In genomic region chr5:125244825-125245533, GRCm38 (mm10) we compare ENCODE assay signal across 8 mouse cellular contexts.
DNase-seq lines count a peak whose midpoint lies in the region; ATAC-seq and TF ChIP-seq lines count a peak whose summit lies in the region.

No protein-coding gene starts in this region.

- ATAC-seq in heart, postnatal 0 days (ENCODE audit: insufficient read depth, low read depth), result 0 out of 2 replicates have a peak, but pooled peaks have one; percentile 27
- peak; percentile 49 for ATAC-seq in forebrain, embryonic 16.5 days
- ATAC-seq in midbrain, embryonic 15.5 days (replicated peaks), result peak; percentile 77
- ATAC-seq in CD4-positive, CD25-positive, alpha-beta regulatory T cell, adult 4 months, result no peak

- H3K9me3 ChIP-seq in heart, postnatal 0 days (replicated peaks; ENCODE audit: control insufficient read depth, low read length), result no peaks in the 10 kb centered on the region
- H3K9me3 ChIP-seq in forebrain, embryonic 16.5 days (ENCODE audit: control insufficient read depth, low read length), result no peaks in the 10 kb centered on the region
- H3K9me3 ChIP-seq in midbrain, embryonic 15.5 days, result no peaks in the 10 kb centered on the region

- H3K9ac ChIP-seq in heart, postnatal 0 days (replicated peaks; ENCODE audit: low read depth, low read length), result peak overlapping the region; percentile 26; the same call in 1 of the 2 replicates
- H3K9ac ChIP-seq in heart, adult 2 months (ENCODE audit: low read depth, low read length), result no peak overlapping the region
- peak overlapping the region; percentile 27 for H3K9ac ChIP-seq in forebrain, embryonic 16.5 days (replicated peaks; ENCODE audit: low read depth, low read length)
- H3K9ac ChIP-seq in midbrain, embryonic 15.5 days, result 0 out of 2 replicates have a peak overlapping the region, but pooled peaks have one; percentile 20

- H3K27me3 ChIP-seq in heart, postnatal 0 days (ENCODE audit: control insufficient read depth, insufficient read depth, low read length), result peaks cover 7% of the 10 kb centered on the region; the same call in 1 of the 2 replicates
- no peaks in the 10 kb centered on the region for H3K27me3 ChIP-seq in heart, adult 2 months (ENCODE audit: control insufficient read depth, insufficient read depth, low read length)
- H3K27me3 ChIP-seq in forebrain, embryonic 16.5 days (replicated peaks; ENCODE audit: control insufficient read depth, insufficient read depth, low read length), result no peaks in the 10 kb centered on the region
- no peaks in the 10 kb centered on the region for H3K27me3 ChIP-seq in midbrain, embryonic 15.5 days (replicated peaks)

- no peaks in the 10 kb centered on the region for H3K36me3 ChIP-seq in heart, postnatal 0 days (replicated peaks; ENCODE audit: control insufficient read depth, insufficient read depth, low read length)
- no peaks in the 10 kb centered on the region for H3K36me3 ChIP-seq in heart, adult 2 months (ENCODE audit: control insufficient read depth, insufficient read depth, low read length)
- no peaks in the 10 kb centered on the region for H3K36me3 ChIP-seq in forebrain, embryonic 16.5 days (ENCODE audit: control insufficient read depth, insufficient read depth)
- H3K36me3 ChIP-seq in midbrain, embryonic 15.5 days (replicated peaks), result no peaks in the 10 kb centered on the region

- peak overlapping the region; percentile 28; the same call in 1 of the 2 replicates for H3K4me3 ChIP-seq in heart, postnatal 0 days (ENCODE audit: low read depth, low read length)
- no peak overlapping the region; the same call in 1 of the 2 replicates for H3K4me3 ChIP-seq in heart, adult 2 months
- H3K4me3 ChIP-seq in forebrain, embryonic 16.5 days (replicated peaks; ENCODE audit: low read length), result no peak overlapping the region; the same call in 1 of the 2 replicates
- peak overlapping the region; percentile 15; the same call in 1 of the 2 replicates for H3K4me3 ChIP-seq in midbrain, embryonic 15.5 days

- DNase-seq in heart, postnatal 0 days (ENCODE audit: low spot score), result no peak
- DNase-seq in heart, adult 2 months, result no peak
- peak; percentile 59 for DNase-seq in NIH3T3 (ENCODE audit: low read depth)
- no peak for DNase-seq in frontal cortex, postnatal 36 days (ENCODE audit: low spot score in 2 of 2)
- DNase-seq in c-Kit-positive CD71-positive TER-119-positive erythroid progenitor cells, embryonic 14.5 days (ENCODE audit: low spot score), result no peak

- 22% methylated on average over 13 of the region's 13 CpGs for WGBS in heart, postnatal 0 days
- WGBS in heart, adult 2 months, result 37% methylated on average over 13 of the region's 13 CpGs
- WGBS in forebrain, embryonic 16.5 days, result 6% methylated on average over 12 of the region's 13 CpGs
- 3% methylated on average over 12 of the region's 13 CpGs for WGBS in midbrain, embryonic 15.5 days

- intact Hi-C loops in heart, adult 2 months (cut with DNase I), result no loop called here

- peak overlapping the region; percentile 56 for H3K4me2 ChIP-seq in heart, postnatal 0 days (ENCODE audit: low read depth, low read length)
- peak overlapping the region; percentile 42 for H3K4me2 ChIP-seq in forebrain, embryonic 16.5 days (ENCODE audit: low read length)
- H3K4me2 ChIP-seq in midbrain, embryonic 15.5 days, result peak overlapping the region; percentile 49

- no peak for TF ChIP-seq CTCF in heart, postnatal 0 days (IDR thresholded peaks at IDR 0.05; ENCODE audit: low read depth)
- TF ChIP-seq CTCF in heart, adult 2 months (IDR thresholded peaks at IDR 0.05), result no peak

- no peak overlapping the region for H3K27ac ChIP-seq in heart, postnatal 0 days (ENCODE audit: low read depth)
- H3K27ac ChIP-seq in heart, adult 2 months, result no peak overlapping the region
- peak overlapping the region; percentile 89 for H3K27ac ChIP-seq in forebrain, embryonic 16.5 days (ENCODE audit: low read length)
- peak overlapping the region; percentile 80 for H3K27ac ChIP-seq in midbrain, embryonic 15.5 days

- H3K79me2 ChIP-seq in heart, adult 2 months (replicated peaks; ENCODE audit: control insufficient read depth, insufficient read depth, low read length), result no peaks in the 10 kb centered on the region

- TF ChIP-seq EP300 in heart, postnatal 0 days (IDR thresholded peaks at IDR 0.05; ENCODE audit: low read depth), result no peak
- TF ChIP-seq EP300 in heart, adult 2 months (IDR thresholded peaks at IDR 0.05; ENCODE audit: insufficient read depth, low read depth, low read length), result no peak

- peaks cover 13% of the 10 kb centered on the region; the same call in 1 of the 2 replicates for H3K4me1 ChIP-seq in heart, postnatal 0 days (ENCODE audit: control insufficient read depth, insufficient read depth)
- H3K4me1 ChIP-seq in heart, adult 2 months (ENCODE audit: control insufficient read depth, insufficient read depth, low read length), result peaks cover 2% of the 10 kb centered on the region
- H3K4me1 ChIP-seq in forebrain, embryonic 16.5 days (replicated peaks; ENCODE audit: control insufficient read depth, insufficient read depth, low read length), result peaks cover 39% of the 10 kb centered on the region
- H3K4me1 ChIP-seq in midbrain, embryonic 15.5 days, result peaks cover 50% of the 10 kb centered on the region

- no peak for TF ChIP-seq POLR2A in heart, adult 2 months (IDR thresholded peaks at IDR 0.05; ENCODE audit: insufficient read depth, low read depth, low read length)

Comparison
In these comparisons a context has a peak if more than half of its experiments do, and no peak if none do; other contexts are left out.
1. H3K4me3 ChIP-seq: peak in heart, postnatal 0 days (single experiment) and midbrain, embryonic 15.5 days (single experiment); none in heart, adult 2 months (single experiment) and forebrain, embryonic 16.5 days (single experiment).
2. H3K27ac ChIP-seq: peak in forebrain, embryonic 16.5 days (single experiment) and midbrain, embryonic 15.5 days (single experiment); none in heart, postnatal 0 days (single experiment) and heart, adult 2 months (single experiment).
3. Peak in every context shown above with its lines, with median percentiles within 50 percentile points of each other: H3K4me2 ChIP-seq.